Mouse (Mus musculus): ENCODE data around the gene Nrp2. TPM values are rescaled to one million over a fixed set of nuclear protein-coding genes. Genes with fewer than 3 reads are reported as not detected.

Gene Nrp2
- total and polyA plus RNA-seq, 3 experiments, result not detected

GRCm38 (mm10) chr1:62799427-62799826 lies 96.3 kb downstream of the Nrp2 start:
- Histone ChIP-seq H3K27me3 (ENCODE audit: control insufficient read depth in 1 of 2, insufficient read depth in 2 of 2, low read length in 2 of 2) (no peaks in the 10 kb centered on the region), H3K79me2 (ENCODE audit: control insufficient read depth, insufficient read depth, low read length, poor library complexity) (no peaks in the 10 kb centered on the region), H3K27ac (ENCODE audit: control insufficient read depth, low read depth, low read length) (no peak overlapping the region), H3K9me3 (replicated peaks; ENCODE audit: insufficient read depth, low read length) (no peaks in the 10 kb centered on the region), H3K4me1 (ENCODE audit: control insufficient read depth in 1 of 2, insufficient read depth in 2 of 2, low read length in 2 of 2) (no peaks in the 10 kb centered on the region), H3K36me3 (ENCODE audit: control insufficient read depth in 1 of 2, insufficient read depth in 2 of 2, low read length in 2 of 2) (no peaks in the 10 kb centered on the region), H3K4me3 (ENCODE audit: control insufficient read depth in 1 of 2, insufficient read depth in 1 of 2, low read depth in 2 of 2, low read length in 2 of 2) (no peak overlapping the region), H3K9ac (ENCODE audit: control insufficient read depth, low read depth, low read length, poor library complexity, severe bottlenecking) (no peak overlapping the region)
- TF ChIP-seq SMC3 (IDR thresholded peaks at IDR 0.05; ENCODE audit: low read depth, low read length), result no peak
- no peak for TF ChIP-seq CHD2 (IDR thresholded peaks at IDR 0.05; ENCODE audit: low read length)
- no peak for TF ChIP-seq USF1 (IDR thresholded peaks at IDR 0.05; ENCODE audit: low read depth, low read length)
- no peak for TF ChIP-seq MAX (IDR thresholded peaks at IDR 0.05; ENCODE audit: low read length)
- TF ChIP-seq GATA1 (IDR thresholded peaks at IDR 0.05; ENCODE audit: low read depth, low read length), result no peak
- no peak for TF ChIP-seq TBP (IDR thresholded peaks at IDR 0.05; ENCODE audit: low read depth, low read length)
- no peak for TF ChIP-seq POLR2A (IDR thresholded peaks at IDR 0.05; ENCODE audit: control insufficient read depth in 1 of 2, insufficient read depth in 1 of 2, low read depth in 1 of 2, low read length in 2 of 2, poor library complexity in 1 of 2)
- no peak for TF ChIP-seq MAZ (IDR thresholded peaks at IDR 0.05; ENCODE audit: low read depth, low read length)
- TF ChIP-seq CTCF (IDR thresholded peaks at IDR 0.05 in 2 of 3, conservative IDR thresholded peaks at IDR 0.05 in 1 of 3; ENCODE audit: control insufficient read depth in 1 of 3, insufficient read depth in 1 of 3, low read depth in 2 of 3, low read length in 3 of 3, poor library complexity in 1 of 3, severe bottlenecking in 1 of 3), result no peak
- no peak for TF ChIP-seq ELF1 (IDR thresholded peaks at IDR 0.05; ENCODE audit: low read depth, low read length)
- no peak for TF ChIP-seq MAFK (IDR thresholded peaks at IDR 0.05; ENCODE audit: borderline replicate concordance, low read depth, low read length)
- TF ChIP-seq MXI1 (IDR thresholded peaks at IDR 0.05; ENCODE audit: low read depth, low read length), result no peak
- no peak for DNase-seq (ENCODE audit: low read depth, low spot score)

GRCm38 (mm10) chr1:62800351-62800750 lies 97.3 kb downstream of the Nrp2 start:
- Histone ChIP-seq H3K79me2 (ENCODE audit: control insufficient read depth, insufficient read depth, low read length, poor library complexity) (no peaks in the 10 kb centered on the region), H3K27me3 (ENCODE audit: control insufficient read depth in 1 of 2, insufficient read depth in 2 of 2, low read length in 2 of 2) (no peaks in the 10 kb centered on the region), H3K9ac (ENCODE audit: control insufficient read depth, low read depth, low read length, poor library complexity, severe bottlenecking) (no peak overlapping the region), H3K36me3 (ENCODE audit: control insufficient read depth in 1 of 2, insufficient read depth in 2 of 2, low read length in 2 of 2) (no peaks in the 10 kb centered on the region), H3K4me1 (ENCODE audit: control insufficient read depth in 1 of 2, insufficient read depth in 2 of 2, low read length in 2 of 2) (no peaks in the 10 kb centered on the region), H3K27ac (ENCODE audit: control insufficient read depth, low read depth, low read length) (no peak overlapping the region), H3K9me3 (replicated peaks; ENCODE audit: insufficient read depth, low read length) (no peaks in the 10 kb centered on the region), H3K4me3 (ENCODE audit: control insufficient read depth in 1 of 2, insufficient read depth in 1 of 2, low read depth in 2 of 2, low read length in 2 of 2) (no peak overlapping the region)
- DNase-seq (ENCODE audit: low read depth, low spot score), result no peak
- no peak for TF ChIP-seq MYB (IDR thresholded peaks at IDR 0.05; ENCODE audit: low read depth, low read length)
- TF ChIP-seq ZMIZ1 (IDR thresholded peaks at IDR 0.05; ENCODE audit: low read depth, low read length), result no peak
- no peak for TF ChIP-seq GATA1 (IDR thresholded peaks at IDR 0.05; ENCODE audit: low read depth, low read length)
- no peak for TF ChIP-seq ZKSCAN1 (IDR thresholded peaks at IDR 0.05; ENCODE audit: low read depth, low read length)
- TF ChIP-seq TAL1 (IDR thresholded peaks at IDR 0.05; ENCODE audit: low read length), result no peak
- TF ChIP-seq KAT2A (conservative IDR thresholded peaks at IDR 0.05; ENCODE audit: low read depth, low read length), result no peak
- no peak for TF ChIP-seq MAFK (IDR thresholded peaks at IDR 0.05; ENCODE audit: borderline replicate concordance, low read depth, low read length)

DNA sequence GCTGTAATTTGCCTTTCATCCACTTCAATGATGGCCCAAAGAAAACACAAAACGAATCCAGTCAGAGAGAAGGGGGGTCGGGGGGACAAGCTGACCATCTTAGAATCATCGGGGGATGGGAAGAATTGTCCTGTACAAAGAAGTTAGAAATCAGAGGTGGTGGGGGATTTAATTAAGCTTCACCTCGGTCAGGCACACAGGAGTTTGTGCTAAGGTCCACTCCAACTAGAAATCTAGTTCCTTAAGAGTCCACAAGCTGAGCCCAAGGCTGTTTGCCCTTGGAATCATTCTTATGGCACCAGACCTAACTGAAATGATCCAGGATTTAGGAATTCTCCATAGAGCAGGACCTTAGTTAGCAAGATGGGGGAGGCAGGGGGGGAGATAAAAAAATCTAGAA lies 98.3 kb downstream of the Nrp2 start:
- Histone ChIP-seq H3K27me3 (ENCODE audit: control insufficient read depth in 1 of 2, insufficient read depth in 2 of 2, low read length in 2 of 2) (no peaks in the 10 kb centered on the region), H3K79me2 (ENCODE audit: control insufficient read depth, insufficient read depth, low read length, poor library complexity) (no peaks in the 10 kb centered on the region), H3K36me3 (ENCODE audit: control insufficient read depth in 1 of 2, insufficient read depth in 2 of 2, low read length in 2 of 2) (no peaks in the 10 kb centered on the region), H3K27ac (ENCODE audit: control insufficient read depth, low read depth, low read length) (no peak overlapping the region), H3K4me1 (ENCODE audit: control insufficient read depth in 1 of 2, insufficient read depth in 2 of 2, low read length in 2 of 2) (no peaks in the 10 kb centered on the region), H3K9ac (ENCODE audit: control insufficient read depth, low read depth, low read length, poor library complexity, severe bottlenecking) (no peak overlapping the region), H3K9me3 (replicated peaks; ENCODE audit: insufficient read depth, low read length) (no peaks in the 10 kb centered on the region), H3K4me3 (ENCODE audit: control insufficient read depth in 1 of 2, insufficient read depth in 1 of 2, low read depth in 2 of 2, low read length in 2 of 2) (no peak overlapping the region)
- TF ChIP-seq MAX (IDR thresholded peaks at IDR 0.05; ENCODE audit: low read length), result no peak
- TF ChIP-seq POLR2AphosphoS2 (IDR thresholded peaks at IDR 0.05; ENCODE audit: low read length), result no peak
- no peak for TF ChIP-seq MAFK (IDR thresholded peaks at IDR 0.05; ENCODE audit: borderline replicate concordance, low read depth, low read length)
- TF ChIP-seq MYB (IDR thresholded peaks at IDR 0.05; ENCODE audit: low read depth, low read length), result no peak
- no peak for TF ChIP-seq EP300 (IDR thresholded peaks at IDR 0.05; ENCODE audit: low read depth in 1 of 2, low read length in 2 of 2)
- no peak for TF ChIP-seq SMC3 (IDR thresholded peaks at IDR 0.05; ENCODE audit: low read depth, low read length)
- TF ChIP-seq GATA1 (IDR thresholded peaks at IDR 0.05; ENCODE audit: low read depth, low read length), result no peak
- TF ChIP-seq JUND (IDR thresholded peaks at IDR 0.05; ENCODE audit: low read depth, low read length), result no peak
- no peak for TF ChIP-seq NRF1 (IDR thresholded peaks at IDR 0.05; ENCODE audit: insufficient read depth, low read depth, low read length, poor library complexity, severe bottlenecking)
- no peak for TF ChIP-seq TBP (IDR thresholded peaks at IDR 0.05; ENCODE audit: low read depth, low read length)
- TF ChIP-seq KAT2A (conservative IDR thresholded peaks at IDR 0.05; ENCODE audit: low read depth, low read length), result no peak
- TF ChIP-seq RAD21 (IDR thresholded peaks at IDR 0.05; ENCODE audit: low read depth, low read length), result no peak
- no peak for TF ChIP-seq USF1 (IDR thresholded peaks at IDR 0.05; ENCODE audit: low read depth, low read length)
- TF ChIP-seq POLR2AphosphoS5 (IDR thresholded peaks at IDR 0.05; ENCODE audit: borderline replicate concordance, low read depth, low read length), result no peak
- no peak for TF ChIP-seq MYC (IDR thresholded peaks at IDR 0.05; ENCODE audit: low read depth, low read length)
- TF ChIP-seq TAL1 (IDR thresholded peaks at IDR 0.05; ENCODE audit: low read length), result no peak
- TF ChIP-seq HCFC1 (IDR thresholded peaks at IDR 0.05; ENCODE audit: low read depth, low read length), result no peak
- DNase-seq (ENCODE audit: low read depth, low spot score), result no peak
